Mouse (Mus musculus): ENCODE data around the gene Thsd4.

DNA sequence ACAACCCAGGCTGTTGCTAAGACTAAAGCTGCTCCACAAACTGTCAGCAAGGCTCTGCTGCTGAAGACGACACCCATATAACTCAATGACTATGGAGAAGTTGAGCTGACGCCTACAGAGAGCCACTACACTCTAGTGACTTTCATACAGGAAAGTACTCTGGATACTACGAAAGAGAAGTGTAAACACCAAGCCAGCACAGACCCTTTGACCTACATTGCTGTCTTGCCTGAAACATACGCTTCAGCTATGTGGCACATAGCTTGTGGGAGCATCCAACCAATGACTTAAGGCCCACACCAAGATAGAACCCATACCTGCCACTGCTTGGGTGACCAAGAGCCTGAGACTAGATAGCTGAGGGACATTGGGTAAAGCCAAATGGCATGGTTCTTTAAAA, 141.3 kb downstream of the Thsd4 start:
- TF ChIP-seq POLR2A (IDR thresholded peaks at IDR 0.05; ENCODE audit: low read depth, low read length) (no peak), CTCF (IDR thresholded peaks at IDR 0.05; ENCODE audit: extremely low read depth, insufficient read length, insufficient replicate concordance, low read depth, low read length) (no peak)

All from small intestine, adult 2 months (tissue).